Mouse (Mus musculus): Measurements from ENCODE around the gene Smim13.
A peak's percentile ranks its signal among the peaks of the same experiment; 100 is the strongest.

The Smim13 gene

GRCm38 (mm10) chr13:41291466-41291974 is 41.9 kb downstream of the Smim13 start:
- no peak for DNase-seq (ENCODE audit: low spot score in 2 of 2)

GRCm38 (mm10) chr13:41293595-41293994 is 44.0 kb downstream of the Smim13 start:
- no peak for DNase-seq (ENCODE audit: low spot score in 2 of 2)

GRCm38 (mm10) chr13:41295886-41296285 is 46.2 kb downstream of the Smim13 start:
- DNase-seq (ENCODE audit: low spot score in 2 of 2), result no peak

GRCm38 (mm10) chr13:41296396-41296795 is 46.8 kb downstream of the Smim13 start:
- DNase-seq (ENCODE audit: low spot score in 2 of 2), result peak in 1 of 2 experiments; percentile 8

- no peak for DNase-seq (ENCODE audit: low spot score in 2 of 2)
Observed at GRCm38 (mm10) chr13:41298533-41298932, 48.9 kb downstream of the Smim13 start.

GRCm38 (mm10) chr13:41298996-41299395 is 49.4 kb downstream of the Smim13 start:
- no peak for DNase-seq (ENCODE audit: low spot score in 2 of 2)

GRCm38 (mm10) chr13:41300037-41300436 is 50.4 kb downstream of the Smim13 start:
- no peak for DNase-seq (ENCODE audit: low spot score in 2 of 2)

GRCm38 (mm10) chr13:41302716-41303115 is 53.1 kb downstream of the Smim13 start:
- peak; percentile 54 to 77 for DNase-seq (ENCODE audit: low spot score in 2 of 2)

GRCm38 (mm10) chr13:41320749-41321148 is 71.1 kb downstream of the Smim13 start:
- DNase-seq (ENCODE audit: low spot score in 2 of 2), result no peak

GRCm38 (mm10) chr13:41321433-41321832 is 71.8 kb downstream of the Smim13 start:
- DNase-seq (ENCODE audit: low spot score in 2 of 2), result no peak

- no peak for DNase-seq (ENCODE audit: low spot score in 2 of 2)
Observed at GRCm38 (mm10) chr13:41324631-41325030, 75.0 kb downstream of the Smim13 start.

GRCm38 (mm10) chr13:41325346-41325745 is 75.7 kb downstream of the Smim13 start:
- DNase-seq (ENCODE audit: low spot score in 2 of 2), result no peak

GRCm38 (mm10) chr13:41326134-41326533 is 76.5 kb downstream of the Smim13 start:
- no peak for DNase-seq (ENCODE audit: low spot score in 2 of 2)

Measured in cerebellum, postnatal 4 days (tissue).